Mouse (Mus musculus) G1E (cell line): ENCODE measurements around the gene Alg12. TPM values are rescaled to one million over a fixed set of nuclear protein-coding genes. Genes with fewer than 3 reads are reported as not detected.

ENCODE experiments used
- ATAC-seq: 2 replicates; pipeline ENCODE4 v1.8.0; 2016; ENCODE audit warnings: mild to moderate bottlenecking; ENCODE audit not compliant: insufficient number of reproducible peaks, poor library complexity, low FRiP score, severe bottlenecking; ENCODE audit errors: extremely low read depth
- DNase-seq: peaks from one replicate; pipeline ENCODE4 v3.0.0; 2012; ENCODE audit warnings: low spot score
- H3K27me3 ChIP-seq: 2 replicates; pipeline ENCODE4 v1.6.1; 2012; ENCODE audit warnings: mild to moderate bottlenecking, low read length, inconsistent platforms; ENCODE audit not compliant: insufficient read depth
- H3K36me3 ChIP-seq: replicated peaks from 2 replicates; pipeline ENCODE3; 2012; ENCODE audit warnings: mild to moderate bottlenecking, inconsistent platforms
- H3K4me1 ChIP-seq: 2 replicates; pipeline ENCODE4 v1.6.1; 2012; ENCODE audit warnings: low read depth, low read length, inconsistent platforms, mixed read lengths; ENCODE audit not compliant: insufficient read depth
- H3K4me3 ChIP-seq: 2 replicates; pipeline ENCODE4 v1.5.1; 2012; ENCODE audit warnings: low read depth, mild to moderate bottlenecking, inconsistent platforms, low read length, moderate library complexity, mixed read lengths
- H3K9me3 ChIP-seq: replicated peaks from 2 replicates; pipeline ENCODE4 v1.6.1; 2012; ENCODE audit warnings: inconsistent platforms
- CTCF ChIP-seq: IDR thresholded peaks from 2 replicates; pipeline ENCODE4 v1.5.1; 2012; ENCODE audit warnings: low read depth, low read length, inconsistent platforms, mixed read lengths
- GATA1 ChIP-seq: IDR thresholded peaks from 2 replicates; pipeline ENCODE4 v1.6.1; 2012; ENCODE audit warnings: borderline replicate concordance, low read length, inconsistent platforms, mixed read lengths
- GATA2 ChIP-seq: IDR thresholded peaks from 2 replicates; pipeline ENCODE4 v1.6.1; 2012; ENCODE audit warnings: low read depth, low read length, inconsistent platforms, borderline replicate concordance
- POLR2AphosphoS5 ChIP-seq: IDR thresholded peaks from 2 replicates; pipeline ENCODE4 v1.6.1; 2012; ENCODE audit warnings: low read depth, low read length, inconsistent platforms; ENCODE audit not compliant: insufficient replicate concordance
- TAL1 ChIP-seq: conservative IDR thresholded peaks from 2 replicates; pipeline ENCODE4 v1.6.1; 2012; ENCODE audit warnings: low read depth, low read length, inconsistent platforms, mixed read lengths
- polyA plus RNA-seq: library from polyadenylated mRNA; stranded (reverse); fragments of >175 nt; gene quantifications from 2 replicates; pipeline ENCODE4 v1.2.3, GENCODE M21; 2012
- total RNA-seq, 2 experiments: library from RNA; stranded (forward) in 1 of 2; stranded (reverse) in 1 of 2; fragments of 200-1000 nt in 1 of 2; fragments of >200 nt in 1 of 2; fragmentation: Nextera tagmentation in 1 of 2; gene quantifications; 2 replicates each; pipeline ENCODE4 v1.2.3; 2014 to 2017

The Alg12 gene
- total and polyA plus RNA-seq, 3 experiments, result 4.8 to 18.1 (median 7.8) TPM

DNA sequence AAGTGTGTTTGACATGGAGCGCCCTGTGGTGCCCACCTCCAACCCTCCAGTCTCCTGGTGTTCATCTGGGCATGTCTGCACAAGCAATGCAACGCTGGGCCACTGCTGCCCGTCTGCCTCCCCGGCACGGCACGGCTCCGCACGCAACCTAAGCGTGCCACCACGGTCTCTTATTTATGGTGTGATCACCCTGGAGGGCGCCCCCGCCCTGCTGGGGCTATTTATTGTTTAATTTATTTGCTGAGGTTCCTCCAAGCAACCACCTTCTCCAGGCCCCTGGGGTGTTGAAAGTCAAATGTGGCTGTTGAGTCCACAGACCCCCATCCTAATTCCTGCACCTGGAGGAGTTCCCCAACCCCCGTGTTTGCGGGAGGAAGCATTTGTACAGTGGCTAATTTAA is 45.9 kb upstream of the Alg12 start:
- no peak for ATAC-seq
- Histone ChIP-seq H3K4me1 (peaks cover 29% of the 10 kb centered on the region), H3K9me3 (peaks cover 30% of the 10 kb centered on the region), H3K27me3 (no peaks in the 10 kb centered on the region), H3K4me3 (no peak overlapping the region), H3K36me3 (peaks cover 25% of the 10 kb centered on the region)
- TF ChIP-seq GATA1, result no peak
- TF ChIP-seq GATA2, result no peak
- no peak for TF ChIP-seq POLR2AphosphoS5
- no peak for TF ChIP-seq TAL1
- TF ChIP-seq CTCF, result no peak
- DNase-seq, result no peak

DNA sequence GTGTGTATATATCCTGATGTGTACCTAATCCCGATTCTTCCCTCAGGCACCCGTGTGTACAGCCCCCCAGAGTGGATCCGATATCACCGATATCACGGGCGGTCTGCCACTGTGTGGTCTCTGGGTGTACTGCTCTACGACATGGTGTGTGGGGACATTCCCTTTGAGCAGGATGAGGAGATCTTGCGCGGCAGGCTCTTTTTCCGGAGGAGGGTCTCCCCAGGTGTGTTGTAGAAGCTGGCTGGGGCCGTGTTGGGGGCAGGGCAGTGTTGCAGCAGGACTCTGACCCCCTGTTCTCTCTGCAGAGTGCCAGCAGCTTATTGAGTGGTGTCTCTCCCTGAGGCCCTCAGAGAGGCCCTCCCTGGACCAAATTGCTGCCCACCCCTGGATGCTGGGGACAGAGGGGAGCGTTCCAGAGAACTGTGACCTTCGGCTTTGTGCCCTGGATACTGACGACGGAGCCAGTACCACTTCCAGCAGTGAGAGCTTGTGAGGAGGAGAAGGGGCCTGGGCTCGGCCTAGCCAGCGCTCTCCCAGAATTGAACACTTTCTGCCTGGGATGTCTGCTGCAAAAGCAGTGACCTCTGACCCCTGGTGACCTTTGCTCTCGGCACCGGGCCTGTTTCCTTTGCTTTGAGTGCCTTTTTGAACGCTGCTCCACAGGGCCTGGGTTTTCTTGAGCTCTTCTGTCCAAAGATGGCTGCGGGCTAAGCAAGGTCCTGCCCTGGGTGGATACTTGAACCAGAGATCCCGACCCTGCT is 45.3 kb upstream of the Alg12 start:
- DNase-seq (no peak), ATAC-seq (no peak)
- peak overlapping the region; percentile 74; the same call in 1 of the 2 replicates for H3K4me3 ChIP-seq
- H3K27me3 ChIP-seq, result no peaks in the 10 kb centered on the region
- H3K9me3 ChIP-seq, result peaks cover 30% of the 10 kb centered on the region
- no peak for TF ChIP-seq TAL1
- no peak for TF ChIP-seq GATA1
- TF ChIP-seq GATA2, result no peak
- no peak for TF ChIP-seq CTCF
- TF ChIP-seq POLR2AphosphoS5, result no peak
- H3K36me3 ChIP-seq, result peaks cover 25% of the 10 kb centered on the region
- H3K4me1 ChIP-seq, result peaks cover 29% of the 10 kb centered on the region

DNA sequence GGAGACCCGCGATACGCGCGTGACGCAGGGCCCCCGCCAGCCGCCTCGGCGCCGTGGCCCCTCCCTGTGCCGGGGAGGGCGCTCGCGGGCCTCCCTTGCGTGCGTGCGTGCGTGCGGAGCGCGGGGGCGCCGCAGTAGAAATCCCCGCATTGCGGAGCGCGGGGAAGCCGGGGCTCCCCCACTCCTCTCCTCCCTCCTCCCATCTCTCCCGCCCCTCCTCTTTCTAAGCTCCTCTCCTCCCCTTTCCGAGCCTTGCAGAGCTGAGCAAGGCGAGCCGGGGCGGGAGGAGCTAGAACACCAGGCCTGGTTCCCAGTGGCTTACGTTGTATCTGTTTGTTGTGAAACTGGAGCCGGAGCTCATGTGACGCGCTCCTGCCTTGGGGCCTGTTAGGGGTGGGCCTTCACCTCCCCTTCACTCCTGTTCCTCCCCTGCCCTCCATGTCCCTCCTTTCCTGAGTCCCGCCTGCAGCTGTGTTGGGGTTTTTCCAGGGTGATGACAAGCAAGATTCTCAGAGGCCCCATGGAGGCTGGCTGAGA is 44.6 kb upstream of the Alg12 start:
- H3K4me3 ChIP-seq, result peak overlapping the region; percentile 74
- no peak for TF ChIP-seq POLR2AphosphoS5
- TF ChIP-seq GATA2, result no peak
- DNase-seq (peak; percentile 60), ATAC-seq (peak; percentile 73)
- peaks cover 25% of the 10 kb centered on the region for H3K36me3 ChIP-seq
- peaks cover 3% of the 10 kb centered on the region; the same call in 1 of the 2 replicates for H3K27me3 ChIP-seq
- H3K9me3 ChIP-seq, result peaks cover 30% of the 10 kb centered on the region
- H3K4me1 ChIP-seq, result peaks cover 29% of the 10 kb centered on the region

DNA sequence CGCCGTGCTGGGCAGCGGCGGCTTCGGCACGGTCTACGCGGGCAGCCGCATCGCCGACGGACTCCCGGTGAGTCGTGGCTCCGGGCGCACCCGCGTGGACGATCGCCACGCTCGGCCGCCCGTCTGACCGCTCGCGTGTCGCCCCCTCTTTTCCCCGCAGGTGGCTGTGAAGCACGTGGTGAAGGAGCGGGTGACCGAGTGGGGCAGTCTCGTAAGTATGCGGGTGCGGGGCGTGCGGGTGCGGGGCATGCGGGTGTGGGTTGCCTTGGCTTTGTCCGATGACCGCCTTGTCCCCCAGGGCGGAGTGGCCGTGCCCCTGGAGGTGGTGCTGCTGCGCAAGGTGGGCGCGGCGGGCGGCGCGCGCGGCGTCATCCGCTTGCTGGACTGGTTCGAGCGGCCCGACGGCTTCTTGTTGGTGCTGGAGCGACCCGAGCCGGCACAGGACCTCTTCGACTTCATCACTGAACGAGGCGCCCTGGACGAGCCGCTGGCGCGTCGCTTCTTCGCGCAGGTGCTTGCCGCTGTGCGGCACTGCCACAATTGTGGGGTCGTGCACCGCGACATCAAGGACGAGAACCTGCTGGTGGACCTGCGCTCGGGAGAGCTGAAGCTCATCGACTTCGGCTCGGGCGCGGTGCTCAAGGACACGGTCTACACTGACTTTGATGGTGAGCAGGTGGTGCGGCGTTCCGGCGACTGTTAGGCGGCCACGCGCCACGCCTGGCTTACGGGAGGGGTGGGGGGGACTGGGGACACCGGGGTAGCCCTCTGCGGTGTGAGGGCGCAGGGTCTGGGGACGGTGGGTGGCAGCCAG is 44.0 kb upstream of the Alg12 start:
- peaks cover 3% of the 10 kb centered on the region; the same call in 1 of the 2 replicates for H3K27me3 ChIP-seq
- ATAC-seq, result no peak
- H3K36me3 ChIP-seq, result peaks cover 25% of the 10 kb centered on the region
- TF ChIP-seq GATA2 (no peak), TAL1 (no peak), POLR2AphosphoS5 (no peak), CTCF (no peak), GATA1 (no peak)
- peaks cover 30% of the 10 kb centered on the region for H3K9me3 ChIP-seq
- H3K4me1 ChIP-seq, result peaks cover 29% of the 10 kb centered on the region
- peak; percentile 6 for DNase-seq
- H3K4me3 ChIP-seq, result peak overlapping the region; percentile 74

DNA sequence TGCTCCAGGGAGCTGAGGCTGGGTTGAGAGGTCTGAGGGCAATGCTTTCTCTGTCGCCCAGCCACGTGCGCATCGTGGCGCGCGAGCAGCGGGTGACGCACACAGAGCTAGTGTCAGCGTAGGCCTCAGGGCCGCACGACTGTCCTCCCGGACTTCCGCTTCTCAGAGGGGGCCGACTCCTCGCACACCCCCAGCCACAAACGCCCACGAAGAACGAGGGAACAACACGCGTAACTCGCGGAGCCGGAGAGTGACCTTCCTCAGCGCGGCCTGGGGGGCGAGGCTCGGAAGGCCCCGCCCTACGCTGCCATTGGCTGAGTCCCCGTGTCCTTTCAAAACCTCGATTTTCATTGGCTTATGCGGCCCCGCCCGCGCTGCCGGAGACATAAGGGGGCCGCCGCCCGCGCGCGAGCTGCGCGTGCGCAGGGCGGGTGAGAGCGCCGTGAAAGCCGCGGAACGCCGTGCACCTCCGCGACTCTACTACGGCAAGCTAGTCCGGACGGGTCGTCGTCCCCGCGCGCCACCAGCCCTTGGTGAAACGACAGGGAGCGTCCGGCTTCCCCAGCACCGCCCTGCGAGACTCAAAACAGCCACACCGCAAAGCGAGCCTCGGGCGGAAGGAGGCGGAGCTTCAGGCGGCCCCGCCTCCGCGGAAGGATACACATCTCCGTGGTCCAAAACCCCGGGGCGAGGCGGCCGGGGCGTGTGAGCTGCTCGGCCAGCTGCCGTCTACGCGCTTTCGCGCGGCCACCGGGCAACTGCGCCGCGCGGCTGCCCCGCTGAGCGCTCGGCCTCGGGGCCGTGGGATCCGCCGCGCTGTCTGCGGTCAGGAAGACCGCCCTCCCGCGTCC is 42.9 kb upstream of the Alg12 start, which contains the start of gene Pim3:
Gene Pim3, plus strand, starts transcription at position 415 of the 851 bp plus-strand sequence.
- no peak for TF ChIP-seq GATA2
- no peak for TF ChIP-seq GATA1
- no peak for TF ChIP-seq POLR2AphosphoS5
- TF ChIP-seq CTCF, result no peak
- no peak for TF ChIP-seq TAL1
- Histone ChIP-seq H3K4me3 (peak within 1 kb of the TSS; percentile 74), H3K27me3 (peaks cover 9% of the 10 kb centered on the region), H3K4me1 (peaks cover 29% of the 10 kb centered on the region), H3K9me3 (peaks cover 30% of the 10 kb centered on the region), H3K36me3 (peaks cover 25% of the 10 kb centered on the region)
- ATAC-seq (peak; percentile 77), DNase-seq (peak; percentile 85)

DNA sequence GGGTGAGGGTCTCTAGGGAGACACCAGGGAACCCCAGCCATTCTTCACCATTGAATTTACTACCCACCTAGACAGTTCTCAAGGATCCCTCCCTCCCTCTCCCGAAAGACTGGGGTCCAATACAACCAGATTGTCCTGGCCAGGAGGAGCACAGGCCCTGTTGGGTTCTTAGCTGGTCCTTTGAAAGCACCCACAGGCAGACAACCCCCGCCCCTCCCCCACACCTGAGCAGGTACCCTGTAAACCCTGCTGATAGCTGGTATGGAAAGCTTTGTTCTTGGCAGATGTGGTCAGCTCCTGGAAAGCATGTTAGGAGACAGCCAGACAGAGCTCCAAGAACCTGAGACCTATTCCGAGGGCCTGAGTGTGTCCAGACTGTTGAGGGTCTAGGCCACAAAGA is 41.7 kb upstream of the Alg12 start:
- peaks cover 16% of the 10 kb centered on the region for H3K27me3 ChIP-seq
- peaks cover 30% of the 10 kb centered on the region for H3K9me3 ChIP-seq
- H3K4me1 ChIP-seq, result peaks cover 29% of the 10 kb centered on the region
- TF ChIP-seq CTCF, result no peak
- ATAC-seq, result no peak
- DNase-seq, result no peak
- H3K36me3 ChIP-seq, result peaks cover 16% of the 10 kb centered on the region
- H3K4me3 ChIP-seq, result no peak overlapping the region
